Mouse (Mus musculus): ENCODE data around the gene Plagl1. TPM values are rescaled to one million over a fixed set of nuclear protein-coding genes. Genes with fewer than 3 reads are reported as not detected.

Gene Plagl1
- total and polyA plus RNA-seq, 3 experiments = 0.11 to 0.55 TPM; not detected in 1

GRCm38 (mm10) chr10:13112849-13113248 is 52.5 kb downstream of the Plagl1 start:
- Histone ChIP-seq H3K4me1 (ENCODE audit: insufficient read depth, low read depth, low read length) (peaks cover 12% of the 10 kb centered on the region), H3K9me3 (replicated peaks) (no peaks in the 10 kb centered on the region), H3K27me3 (ENCODE audit: insufficient read depth, low read length) (peaks cover 23% of the 10 kb centered on the region), H3K4me3 (ENCODE audit: low read depth, low read length) (no peak overlapping the region), H3K36me3 (replicated peaks) (no peaks in the 10 kb centered on the region)
- DNase-seq (ENCODE audit: low spot score) = no peak
- TF ChIP-seq GATA2 (IDR thresholded peaks at IDR 0.05; ENCODE audit: borderline replicate concordance, low read depth, low read length) (no peak), POLR2AphosphoS5 (IDR thresholded peaks at IDR 0.05; ENCODE audit: insufficient replicate concordance, low read depth, low read length) (no peak), CTCF (IDR thresholded peaks at IDR 0.05; ENCODE audit: low read depth, low read length) (no peak), GATA1 (IDR thresholded peaks at IDR 0.05; ENCODE audit: borderline replicate concordance, low read length) (no peak), TAL1 (conservative IDR thresholded peaks at IDR 0.05; ENCODE audit: low read depth, low read length) (no peak)
- no peak for ATAC-seq (ENCODE audit: extremely low read depth, insufficient number of reproducible peaks, low FRiP score, poor library complexity, severe bottlenecking)

- H3K4me1 ChIP-seq (ENCODE audit: insufficient read depth, low read depth, low read length) = peaks cover 19% of the 10 kb centered on the region
- H3K36me3 ChIP-seq (replicated peaks) = no peaks in the 10 kb centered on the region
- ATAC-seq (ENCODE audit: extremely low read depth, insufficient number of reproducible peaks, low FRiP score, poor library complexity, severe bottlenecking) = no peak
- no peak for DNase-seq (ENCODE audit: low spot score)
- H3K27me3 ChIP-seq (ENCODE audit: insufficient read depth, low read length) = peaks cover 18% of the 10 kb centered on the region
- TF ChIP-seq POLR2AphosphoS5 (IDR thresholded peaks at IDR 0.05; ENCODE audit: insufficient replicate concordance, low read depth, low read length) (no peak), TAL1 (conservative IDR thresholded peaks at IDR 0.05; ENCODE audit: low read depth, low read length) (no peak), GATA2 (IDR thresholded peaks at IDR 0.05; ENCODE audit: borderline replicate concordance, low read depth, low read length) (no peak), GATA1 (IDR thresholded peaks at IDR 0.05; ENCODE audit: borderline replicate concordance, low read length) (no peak), CTCF (IDR thresholded peaks at IDR 0.05; ENCODE audit: low read depth, low read length) (no peak)
- H3K4me3 ChIP-seq (ENCODE audit: low read depth, low read length) = no peak overlapping the region
- no peaks in the 10 kb centered on the region for H3K9me3 ChIP-seq (replicated peaks)
Observed at GRCm38 (mm10) chr10:13113641-13114040, 53.3 kb downstream of the Plagl1 start.

- no peaks in the 10 kb centered on the region for H3K9me3 ChIP-seq (replicated peaks)
- H3K36me3 ChIP-seq (replicated peaks) = no peaks in the 10 kb centered on the region
- H3K4me1 ChIP-seq (ENCODE audit: insufficient read depth, low read depth, low read length) = peaks cover 25% of the 10 kb centered on the region
- H3K27me3 ChIP-seq (ENCODE audit: insufficient read depth, low read length) = peaks cover 12% of the 10 kb centered on the region
- no peak overlapping the region for H3K4me3 ChIP-seq (ENCODE audit: low read depth, low read length)
- DNase-seq (ENCODE audit: low spot score) (no peak), ATAC-seq (ENCODE audit: extremely low read depth, insufficient number of reproducible peaks, low FRiP score, poor library complexity, severe bottlenecking) (no peak)
- TF ChIP-seq CTCF (IDR thresholded peaks at IDR 0.05; ENCODE audit: low read depth, low read length) (no peak), TAL1 (conservative IDR thresholded peaks at IDR 0.05; ENCODE audit: low read depth, low read length) (no peak), GATA2 (IDR thresholded peaks at IDR 0.05; ENCODE audit: borderline replicate concordance, low read depth, low read length) (no peak), GATA1 (IDR thresholded peaks at IDR 0.05; ENCODE audit: borderline replicate concordance, low read length) (no peak), POLR2AphosphoS5 (IDR thresholded peaks at IDR 0.05; ENCODE audit: insufficient replicate concordance, low read depth, low read length) (no peak)
Observed at GRCm38 (mm10) chr10:13115030-13115429, 54.7 kb downstream of the Plagl1 start.

- TF ChIP-seq POLR2AphosphoS5 (IDR thresholded peaks at IDR 0.05; ENCODE audit: insufficient replicate concordance, low read depth, low read length) = no peak
- TF ChIP-seq GATA1 (IDR thresholded peaks at IDR 0.05; ENCODE audit: borderline replicate concordance, low read length) = no peak
- no peak for TF ChIP-seq CTCF (IDR thresholded peaks at IDR 0.05; ENCODE audit: low read depth, low read length)
- TF ChIP-seq TAL1 (conservative IDR thresholded peaks at IDR 0.05; ENCODE audit: low read depth, low read length) = no peak
- no peak for TF ChIP-seq GATA2 (IDR thresholded peaks at IDR 0.05; ENCODE audit: borderline replicate concordance, low read depth, low read length)
- no peak for DNase-seq (ENCODE audit: low spot score)
- Histone ChIP-seq H3K4me3 (ENCODE audit: low read depth, low read length) (no peak overlapping the region; the same call in 1 of the 2 replicates), H3K9me3 (replicated peaks) (no peaks in the 10 kb centered on the region), H3K36me3 (replicated peaks) (no peaks in the 10 kb centered on the region), H3K4me1 (ENCODE audit: insufficient read depth, low read depth, low read length) (peaks cover 25% of the 10 kb centered on the region), H3K27me3 (ENCODE audit: insufficient read depth, low read length) (peaks cover 11% of the 10 kb centered on the region)
- ATAC-seq (ENCODE audit: extremely low read depth, insufficient number of reproducible peaks, low FRiP score, poor library complexity, severe bottlenecking) = no peak
Observed at GRCm38 (mm10) chr10:13116706-13117665, 56.7 kb downstream of the Plagl1 start.

GRCm38 (mm10) chr10:13118024-13118769 is 57.9 kb downstream of the Plagl1 start:
- H3K9me3 ChIP-seq (replicated peaks) = no peaks in the 10 kb centered on the region
- H3K27me3 ChIP-seq (ENCODE audit: insufficient read depth, low read length) = peaks cover 11% of the 10 kb centered on the region
- H3K4me3 ChIP-seq (ENCODE audit: low read depth, low read length) = no peak overlapping the region
- ATAC-seq (ENCODE audit: extremely low read depth, insufficient number of reproducible peaks, low FRiP score, poor library complexity, severe bottlenecking) (no peak), DNase-seq (ENCODE audit: low spot score) (no peak)
- H3K36me3 ChIP-seq (replicated peaks) = no peaks in the 10 kb centered on the region
- no peak for TF ChIP-seq POLR2AphosphoS5 (IDR thresholded peaks at IDR 0.05; ENCODE audit: insufficient replicate concordance, low read depth, low read length)
- no peak for TF ChIP-seq CTCF (IDR thresholded peaks at IDR 0.05; ENCODE audit: low read depth, low read length)
- no peak for TF ChIP-seq TAL1 (conservative IDR thresholded peaks at IDR 0.05; ENCODE audit: low read depth, low read length)
- no peak for TF ChIP-seq GATA2 (IDR thresholded peaks at IDR 0.05; ENCODE audit: borderline replicate concordance, low read depth, low read length)
- no peak for TF ChIP-seq GATA1 (IDR thresholded peaks at IDR 0.05; ENCODE audit: borderline replicate concordance, low read length)
- H3K4me1 ChIP-seq (ENCODE audit: insufficient read depth, low read depth, low read length) = peaks cover 30% of the 10 kb centered on the region

- H3K4me3 ChIP-seq (ENCODE audit: low read depth, low read length) = no peak overlapping the region
- DNase-seq (ENCODE audit: low spot score) (no peak), ATAC-seq (ENCODE audit: extremely low read depth, insufficient number of reproducible peaks, low FRiP score, poor library complexity, severe bottlenecking) (no peak)
- no peak for TF ChIP-seq CTCF (IDR thresholded peaks at IDR 0.05; ENCODE audit: low read depth, low read length)
- no peak for TF ChIP-seq POLR2AphosphoS5 (IDR thresholded peaks at IDR 0.05; ENCODE audit: insufficient replicate concordance, low read depth, low read length)
- no peak for TF ChIP-seq GATA1 (IDR thresholded peaks at IDR 0.05; ENCODE audit: borderline replicate concordance, low read length)
- no peak for TF ChIP-seq GATA2 (IDR thresholded peaks at IDR 0.05; ENCODE audit: borderline replicate concordance, low read depth, low read length)
- no peak for TF ChIP-seq TAL1 (conservative IDR thresholded peaks at IDR 0.05; ENCODE audit: low read depth, low read length)
- peaks cover 34% of the 10 kb centered on the region for H3K4me1 ChIP-seq (ENCODE audit: insufficient read depth, low read depth, low read length)
- no peaks in the 10 kb centered on the region for H3K9me3 ChIP-seq (replicated peaks)
- H3K27me3 ChIP-seq (ENCODE audit: insufficient read depth, low read length) = peaks cover 8% of the 10 kb centered on the region
- no peaks in the 10 kb centered on the region for H3K36me3 ChIP-seq (replicated peaks)
Observed at GRCm38 (mm10) chr10:13118770-13119102, 58.4 kb downstream of the Plagl1 start.

Measured in G1E (cell line).